Mouse (Mus musculus): ENCODE measurements around the gene Map2k2.
"Not testable (repeated sequence)": the region's sequence is repeated elsewhere in the genome, so short reads cannot be mapped to it uniquely, and the experiment has no call there.

Map2k2 gene

GRCm38 (mm10) chr10:81142551-81142981, 36.9 kb downstream of the Map2k2 start:
- DNase-seq (ENCODE audit: low read depth, low spot score) = no peak

- DNase-seq (ENCODE audit: low read depth, low spot score) = no peak
Measured at GRCm38 (mm10) chr10:81143157-81143633, 37.5 kb downstream of the Map2k2 start.

GRCm38 (mm10) chr10:81143845-81144437, 38.2 kb downstream of the Map2k2 start:
- DNase-seq (ENCODE audit: low read depth, low spot score) = no peak

GRCm38 (mm10) chr10:81144667-81145066, 39.0 kb downstream of the Map2k2 start:
- no peak for DNase-seq (ENCODE audit: low read depth, low spot score)

- no peak for DNase-seq (ENCODE audit: low read depth, low spot score)
Measured at GRCm38 (mm10) chr10:81145307-81145706, 39.6 kb downstream of the Map2k2 start.

GRCm38 (mm10) chr10:81145778-81146177, 40.1 kb downstream of the Map2k2 start:
- DNase-seq (ENCODE audit: low read depth, low spot score) = no peak

- no peak for DNase-seq (ENCODE audit: low read depth, low spot score)
Measured at GRCm38 (mm10) chr10:81146296-81146695, 40.6 kb downstream of the Map2k2 start.

- DNase-seq (ENCODE audit: low read depth, low spot score) = no peak
Measured at GRCm38 (mm10) chr10:81151261-81151660, 45.5 kb downstream of the Map2k2 start.

GRCm38 (mm10) chr10:81152609-81153008, 46.9 kb downstream of the Map2k2 start:
- DNase-seq (ENCODE audit: low read depth, low spot score) = no peak

GRCm38 (mm10) chr10:81154313-81154712, 48.6 kb downstream of the Map2k2 start:
- no peak for DNase-seq (ENCODE audit: low read depth, low spot score)

GRCm38 (mm10) chr10:81154736-81155135, 49.0 kb downstream of the Map2k2 start:
- no peak for DNase-seq (ENCODE audit: low read depth, low spot score)

GRCm38 (mm10) chr10:81161602-81162317, 56.0 kb downstream of the Map2k2 start:
- DNase-seq (ENCODE audit: low read depth, low spot score) = peak; percentile 33

GRCm38 (mm10) chr10:81162318-81162652, 56.6 kb downstream of the Map2k2 start:
- peak; percentile 42 for DNase-seq (ENCODE audit: low read depth, low spot score)

GRCm38 (mm10) chr10:81165118-81165517, 59.4 kb downstream of the Map2k2 start:
- no peak for DNase-seq (ENCODE audit: low read depth, low spot score)

- peak; percentile 100 for DNase-seq (ENCODE audit: low read depth, low spot score)
Measured at GRCm38 (mm10) chr10:81167200-81168086, 61.7 kb downstream of the Map2k2 start, which contains the start of gene Pias4. Pias4 (minus strand) TSS chr10:81167923.

- DNase-seq (ENCODE audit: low read depth, low spot score) = no peak
Measured at GRCm38 (mm10) chr10:81168087-81168431, 62.3 kb downstream of the Map2k2 start.

GRCm38 (mm10) chr10:81168521-81169244, 63.0 kb downstream of the Map2k2 start:
- peak; percentile 97 for DNase-seq (ENCODE audit: low read depth, low spot score)

- DNase-seq (ENCODE audit: low read depth, low spot score) = peak; percentile 92
Measured at GRCm38 (mm10) chr10:81169411-81169900, 63.7 kb downstream of the Map2k2 start.

GRCm38 (mm10) chr10:81173132-81173531, 67.4 kb downstream of the Map2k2 start:
- peak; percentile 91 for DNase-seq (ENCODE audit: low read depth, low spot score)

GRCm38 (mm10) chr10:81174617-81175344, 69.1 kb downstream of the Map2k2 start:
- DNase-seq (ENCODE audit: low read depth, low spot score) = peak; percentile 92

GRCm38 (mm10) chr10:81175345-81175701, 69.6 kb downstream of the Map2k2 start:
- not testable (repeated sequence) for DNase-seq (ENCODE audit: low read depth, low spot score)
